Mouse (Mus musculus) heart, adult 9 months (tissue): ENCODE results near the gene Oscp1.

Experiments
- DNase-seq, 2 experiments: peaks; one replicate each; pipeline ENCODE4 v3.0.0; 2022; ENCODE audit warnings: low spot score in 2 of 2

Oscp1 gene

GRCm38 (mm10) chr4:126110374-126111152, 52.2 kb downstream of the Oscp1 start:
- peak; percentile 93 to 94 for DNase-seq

GRCm38 (mm10) chr4:126111153-126111549, 52.8 kb downstream of the Oscp1 start:
- DNase-seq = no peak

DNA sequence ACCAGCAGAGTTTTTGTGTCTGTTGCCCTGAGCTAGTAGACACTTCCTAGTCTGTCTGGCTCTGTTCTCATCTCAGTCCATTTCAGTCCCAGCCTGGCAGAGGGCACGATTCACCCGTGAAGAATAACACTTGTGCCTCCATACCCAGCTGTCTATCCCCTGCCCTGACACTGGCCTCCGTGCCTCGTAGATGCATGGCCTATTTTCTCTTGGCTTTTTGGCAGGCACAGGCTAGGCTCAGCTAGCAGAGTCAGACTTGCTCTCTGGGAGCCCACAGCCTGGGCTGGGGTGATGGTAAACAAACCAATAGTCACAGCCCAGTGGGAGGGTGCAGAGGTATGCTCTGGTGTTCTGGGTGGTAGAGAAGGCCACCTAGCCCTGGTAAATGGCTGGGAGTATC, 54.9 kb downstream of the Oscp1 start:
- DNase-seq = peak in 1 of 2 experiments; percentile 28

- peak; percentile 50 to 67 for DNase-seq
Measured at GRCm38 (mm10) chr4:126113943-126114342, 55.6 kb downstream of the Oscp1 start.

DNA sequence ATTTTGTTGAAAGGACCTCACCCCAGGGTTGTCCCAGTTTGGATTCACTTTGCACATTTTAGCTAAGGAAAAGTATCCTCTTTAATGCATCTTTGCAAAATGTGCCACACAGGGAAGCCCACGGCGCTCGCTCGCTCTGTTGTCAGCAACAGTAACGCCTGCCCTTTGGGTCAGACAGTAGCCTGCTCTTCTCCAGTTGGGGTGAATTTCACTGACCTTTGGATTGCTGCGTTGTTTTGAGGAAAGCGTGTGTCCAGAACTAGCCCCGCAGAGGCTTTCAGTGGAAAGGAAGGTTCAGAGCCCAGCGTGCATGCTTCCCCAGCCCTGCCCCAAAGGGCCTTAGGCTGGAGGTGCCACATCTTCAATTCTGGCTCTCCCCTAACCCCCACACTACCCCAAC, 57.0 kb downstream of the Oscp1 start:
- no peak for DNase-seq

- no peak for DNase-seq
Measured at GRCm38 (mm10) chr4:126115871-126116521, 57.6 kb downstream of the Oscp1 start.

DNA sequence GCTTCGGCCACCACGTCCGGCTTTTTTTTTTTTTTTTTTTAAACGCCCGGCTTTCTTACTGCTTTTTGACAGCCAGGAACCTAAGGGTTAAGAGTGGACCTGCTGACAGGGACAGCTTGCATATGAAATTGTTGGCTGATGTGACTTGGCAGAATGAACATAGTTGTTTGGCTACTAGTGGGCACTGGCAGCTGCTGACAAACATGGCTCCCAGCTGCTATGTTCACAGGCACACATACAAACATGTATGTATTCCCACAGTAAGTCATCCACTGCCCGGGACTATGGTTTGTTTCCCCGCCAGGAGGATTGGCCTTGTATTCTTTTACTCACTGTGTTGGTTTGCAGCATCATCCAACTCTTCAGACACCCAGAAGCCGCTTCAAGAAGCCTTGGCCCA, 58.8 kb downstream of the Oscp1 start:
- no peak for DNase-seq

- DNase-seq = no peak
Measured at GRCm38 (mm10) chr4:126118651-126119050, 60.3 kb downstream of the Oscp1 start.

DNA sequence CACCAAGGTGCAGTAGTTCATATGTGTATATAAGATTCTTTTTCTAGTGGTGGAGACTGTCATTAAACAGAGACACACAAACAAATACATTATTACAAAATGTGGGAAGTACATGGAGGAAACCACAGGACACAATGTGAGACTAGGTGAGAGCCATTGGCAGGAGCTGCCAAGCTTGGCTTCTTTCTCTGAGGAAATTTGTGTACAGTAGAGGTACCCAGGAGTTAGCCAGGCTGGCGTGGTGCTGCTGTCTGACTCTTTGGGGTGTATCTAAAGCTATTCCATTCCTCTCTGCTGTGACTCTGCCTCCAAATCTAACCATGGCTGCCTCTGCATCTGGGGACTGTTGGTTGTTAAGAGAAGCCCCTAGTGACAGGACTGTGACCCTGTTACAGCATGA, 60.7 kb downstream of the Oscp1 start:
- no peak for DNase-seq

DNA sequence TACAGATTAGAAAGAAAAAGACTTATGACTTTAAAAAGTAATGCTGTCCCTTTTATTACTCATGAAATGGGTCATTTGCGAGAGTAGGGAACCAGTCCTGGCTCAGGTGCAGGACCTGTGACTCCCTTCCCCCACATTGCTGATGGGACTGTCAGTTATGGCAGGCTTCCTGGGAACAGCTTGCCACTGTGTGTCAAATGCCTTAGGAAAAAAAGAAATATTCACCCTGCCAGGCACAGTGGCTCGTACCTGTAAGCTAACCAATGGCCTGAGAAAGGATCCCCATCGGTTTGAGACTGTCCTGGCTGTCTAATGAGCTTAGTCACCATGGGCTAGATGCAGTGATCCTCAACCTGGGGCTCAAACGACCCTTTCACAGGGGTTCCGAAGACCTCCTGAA, 61.7 kb downstream of the Oscp1 start:
- no peak for DNase-seq

- no peak for DNase-seq
Measured at GRCm38 (mm10) chr4:126120506-126120905, 62.1 kb downstream of the Oscp1 start.

GRCm38 (mm10) chr4:126123309-126124040, 65.1 kb downstream of the Oscp1 start:
- DNase-seq = no peak

DNA sequence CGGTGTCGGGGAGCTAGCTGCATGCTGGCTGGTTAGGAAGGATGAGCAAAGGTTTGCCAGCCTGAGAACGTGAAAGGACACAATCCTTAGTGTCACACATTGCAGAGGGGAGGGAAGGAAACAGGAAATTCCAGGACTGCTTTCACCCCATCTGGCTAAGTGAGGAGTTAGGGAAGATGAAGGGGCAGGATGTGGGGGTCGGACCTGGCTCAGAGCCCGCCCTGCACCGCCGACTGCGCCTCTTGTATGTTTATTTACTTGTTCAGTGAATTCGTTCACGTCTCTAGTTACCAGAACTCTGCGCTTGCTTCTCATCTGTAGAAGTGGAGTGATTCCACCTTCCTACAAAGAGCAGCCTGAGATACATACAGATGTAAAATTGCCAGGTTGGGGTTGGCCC, 72.1 kb downstream of the Oscp1 start:
- no peak for DNase-seq

DNA sequence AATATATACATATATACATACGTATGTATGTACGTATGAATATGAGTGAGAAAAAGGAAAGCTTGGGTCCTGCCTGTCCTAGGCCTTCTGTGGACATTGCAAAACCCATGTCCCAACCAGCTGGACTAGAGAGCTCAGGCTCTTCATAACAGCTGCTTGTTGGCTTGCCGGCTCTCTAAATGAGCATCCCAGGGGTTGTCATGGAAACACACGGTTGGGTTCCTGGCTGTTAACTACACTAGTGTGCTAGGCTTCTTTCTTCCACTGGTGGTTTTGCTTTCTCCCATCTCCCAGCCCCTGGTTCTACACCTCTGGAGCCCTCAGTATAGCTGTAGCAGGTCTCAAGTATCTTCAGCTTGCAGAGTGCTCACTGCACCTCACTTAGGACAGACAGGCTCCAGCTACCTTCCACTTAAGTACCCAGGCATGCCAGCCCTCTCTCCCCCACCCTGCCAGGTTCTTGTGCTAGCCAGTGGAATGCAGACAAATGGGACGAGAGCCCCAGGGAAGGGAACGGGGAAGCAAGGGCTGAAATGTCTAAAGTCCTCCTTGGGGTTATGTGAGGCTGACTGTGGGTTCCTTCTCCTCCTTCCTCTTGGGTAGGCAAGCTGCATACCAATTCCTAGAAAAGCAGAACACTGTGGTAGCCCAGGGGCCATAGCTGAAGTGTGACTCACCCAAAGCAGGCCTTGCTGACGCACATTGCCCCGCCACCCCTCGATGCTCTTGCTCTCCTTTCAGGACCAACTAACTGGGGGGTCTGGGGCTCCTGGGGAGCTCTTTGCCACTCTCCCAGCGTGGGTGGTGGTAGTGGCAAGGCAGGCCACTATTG, 73.1 kb downstream of the Oscp1 start:
- peak; percentile 49 to 61 for DNase-seq

DNA sequence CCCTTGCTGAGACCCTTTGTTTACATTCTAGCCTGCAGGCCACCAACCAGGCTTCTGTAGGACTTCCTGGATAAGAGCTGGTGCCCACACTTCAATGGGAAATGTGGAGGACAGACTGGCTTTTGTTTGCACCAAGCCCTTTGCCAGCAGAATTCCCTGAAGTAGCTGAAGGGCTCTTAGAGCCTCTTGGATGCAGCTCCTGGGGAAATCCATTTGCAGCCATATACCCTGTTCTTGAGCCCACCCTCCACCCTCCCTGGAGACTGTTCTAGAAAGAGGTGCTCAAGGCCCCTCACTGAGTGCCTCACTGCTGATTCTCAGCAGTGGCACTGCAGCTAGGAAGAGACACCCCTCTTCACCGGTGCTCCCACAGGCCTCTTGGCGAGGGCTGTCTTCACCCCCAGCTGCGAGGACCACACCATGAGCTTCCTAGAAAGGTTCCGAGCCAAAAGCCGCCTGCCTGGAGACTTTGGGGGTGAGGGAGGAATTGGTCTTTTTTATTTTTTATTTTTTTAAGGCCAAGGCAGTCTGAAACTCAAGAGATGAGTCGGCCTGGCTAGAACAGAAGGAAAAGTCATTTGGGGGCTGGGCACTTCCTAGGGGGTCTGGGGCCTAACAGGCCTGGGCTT, 74.4 kb downstream of the Oscp1 start:
- DNase-seq = no peak

DNA sequence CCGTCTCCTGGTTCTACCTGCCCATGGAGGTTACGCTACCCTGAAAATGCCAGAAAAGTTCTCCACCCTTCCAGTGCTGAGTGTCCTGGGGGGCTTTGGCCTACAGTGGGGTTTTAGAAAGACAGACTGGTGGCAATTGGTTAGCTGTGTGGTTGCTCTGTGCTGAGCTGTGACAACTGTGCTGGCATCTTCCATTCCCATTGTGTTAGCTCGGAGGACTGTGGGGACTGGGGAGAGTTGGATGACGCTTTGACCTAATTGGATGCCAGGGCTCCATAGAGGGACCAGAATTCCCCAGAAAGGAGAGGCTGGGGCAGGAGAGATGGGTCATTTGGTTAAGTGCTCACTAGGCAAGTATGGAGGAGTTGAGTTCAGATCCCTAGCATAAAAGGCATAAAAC, 75.9 kb downstream of the Oscp1 start:
- DNase-seq = no peak

GRCm38 (mm10) chr4:126134639-126135038, 76.3 kb downstream of the Oscp1 start:
- DNase-seq = no peak

GRCm38 (mm10) chr4:126137773-126138172, 79.4 kb downstream of the Oscp1 start:
- no peak for DNase-seq

DNA sequence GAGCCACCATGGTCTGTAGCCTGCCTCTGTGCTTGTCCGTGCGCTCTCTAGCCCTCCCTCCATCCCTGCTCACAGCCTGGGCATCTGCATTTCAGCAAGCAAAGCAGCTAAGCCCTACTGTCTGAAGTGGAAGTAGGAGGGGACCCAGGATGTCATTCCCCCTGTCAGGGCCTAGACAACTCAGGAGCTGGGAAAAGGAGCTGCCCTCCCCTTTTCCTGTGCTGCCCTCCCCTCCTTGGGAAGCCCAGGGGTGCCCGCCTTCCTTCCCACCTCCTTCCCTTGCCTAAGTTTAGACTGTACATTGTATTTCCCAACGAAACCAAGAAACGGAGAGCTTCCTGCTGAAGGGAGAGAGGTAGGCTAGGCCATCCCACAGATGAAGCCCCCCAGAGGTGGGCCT, 82.7 kb downstream of the Oscp1 start:
- no peak for DNase-seq
